Mouse (Mus musculus) hematopoietic multipotent progenitor cell, adult 10-12 weeks (in vitro differentiated cells): ENCODE results near the gene Gm11757. TPM values are rescaled to one million over a fixed set of nuclear protein-coding genes. Genes with fewer than 3 reads are reported as not detected.

ENCODE experiments used
- polyA plus RNA-seq: library from polyadenylated mRNA; stranded (reverse); fragments of >175 nt; gene quantifications from 2 replicates; pipeline ENCODE4 v1.2.3, GENCODE M21; 2012; ENCODE audit warnings: low replicate concordance

Gene Gm11757
- not detected in 2 replicates for polyA plus RNA-seq

GRCm38 (mm10) chr4:73891012-73891411 lies at the start of gene Gm11757:
Gm11757 (minus strand) TSS chr4:73891112.

GRCm38 (mm10) chr4:73920660-73921059 lies 29.7 kb upstream of the Gm11757 start, which contains the start of gene Gm11756:
Gm11756 (minus strand) TSS chr4:73920760.

DNA sequence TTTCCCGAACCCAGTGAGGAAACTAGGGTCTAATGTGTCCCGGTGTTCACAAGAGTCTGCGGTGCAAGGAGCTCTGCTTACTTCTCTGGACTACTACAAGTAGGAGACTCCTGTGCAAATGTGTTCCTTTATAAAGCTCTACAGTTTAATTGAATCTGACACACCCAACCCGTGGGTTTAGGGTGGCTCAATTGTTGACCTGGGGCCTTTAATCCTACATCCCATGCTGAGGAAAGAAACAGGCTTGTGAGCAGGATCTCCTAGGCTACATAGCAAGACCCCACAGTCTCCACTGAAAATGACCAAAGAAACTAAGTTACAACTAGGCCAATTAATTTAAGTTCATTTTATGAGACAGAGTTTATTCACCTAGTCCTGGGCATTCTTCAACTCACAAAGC lies 14.9 kb upstream of the Gm11757 start, which contains the start of gene Gm13871:
Gene Gm13871 (minus strand): TSS at position 101 of the 400 bp plus-strand sequence.

DNA sequence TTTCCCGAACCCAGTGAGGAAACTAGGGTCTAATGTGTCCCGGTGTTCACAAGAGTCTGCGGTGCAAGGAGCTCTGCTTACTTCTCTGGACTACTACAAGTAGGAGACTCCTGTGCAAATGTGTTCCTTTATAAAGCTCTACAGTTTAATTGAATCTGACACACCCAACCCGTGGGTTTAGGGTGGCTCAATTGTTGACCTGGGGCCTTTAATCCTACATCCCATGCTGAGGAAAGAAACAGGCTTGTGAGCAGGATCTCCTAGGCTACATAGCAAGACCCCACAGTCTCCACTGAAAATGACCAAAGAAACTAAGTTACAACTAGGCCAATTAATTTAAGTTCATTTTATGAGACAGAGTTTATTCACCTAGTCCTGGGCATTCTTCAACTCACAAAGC lies 14.7 kb downstream of the Gm11757 start, which contains the start of gene Gm11758:
Gene Gm11758 (minus strand): TSS at position 101 of the 400 bp plus-strand sequence.

Other genes starting within 250 kb of the Gm11757 start
- not detected in 2 replicates for gene Gm11239, start 222.8 kb downstream of the Gm11757 start, polyA plus RNA-seq
- gene Gm428, start 207.6 kb downstream of the Gm11757 start, polyA plus RNA-seq = not detected in 2 replicates
- not detected in 2 replicates for gene Rasef, start 100.1 kb downstream of the Gm11757 start, polyA plus RNA-seq
- gene Gm11758, start 14.8 kb downstream of the Gm11757 start, polyA plus RNA-seq = not detected in 2 replicates
- gene Gm13871, start 14.8 kb upstream of the Gm11757 start, polyA plus RNA-seq = not detected in 2 replicates
- gene Gm11756, start 29.6 kb upstream of the Gm11757 start, polyA plus RNA-seq = not detected in 2 replicates
- not detected in 2 replicates for gene 2310002L09Rik, start 59.7 kb upstream of the Gm11757 start, polyA plus RNA-seq
- gene Frmd3, start 122.3 kb upstream of the Gm11757 start, polyA plus RNA-seq = 0.04 TPM in 1 of 2 replicates, not detected in the other